Mouse (Mus musculus): ENCODE results near the gene Sh2d1b2.

Gene Sh2d1b2

DNA sequence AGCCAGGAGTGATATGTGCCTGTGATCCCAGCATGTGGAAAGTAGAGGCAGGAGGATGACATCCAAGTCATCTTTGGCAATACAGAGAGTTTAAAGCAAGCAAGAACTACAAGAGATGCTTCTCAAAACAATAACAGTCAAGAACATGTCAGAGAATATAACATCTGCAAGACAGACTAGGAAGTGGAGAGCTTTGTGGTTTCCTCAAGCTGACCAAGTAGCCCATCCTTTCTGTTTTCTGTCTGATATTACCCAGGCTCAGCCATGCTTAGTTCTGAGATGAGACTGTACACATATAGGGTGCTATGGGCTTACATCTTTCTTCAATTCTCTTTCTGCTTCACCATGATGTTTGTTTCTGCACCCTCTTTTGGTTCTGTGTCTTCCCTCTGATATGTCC is 40.7 kb downstream of the Sh2d1b2 start:
- DNase-seq (ENCODE audit: low read depth in 2 of 2, low spot score in 2 of 2): no peak

DNA sequence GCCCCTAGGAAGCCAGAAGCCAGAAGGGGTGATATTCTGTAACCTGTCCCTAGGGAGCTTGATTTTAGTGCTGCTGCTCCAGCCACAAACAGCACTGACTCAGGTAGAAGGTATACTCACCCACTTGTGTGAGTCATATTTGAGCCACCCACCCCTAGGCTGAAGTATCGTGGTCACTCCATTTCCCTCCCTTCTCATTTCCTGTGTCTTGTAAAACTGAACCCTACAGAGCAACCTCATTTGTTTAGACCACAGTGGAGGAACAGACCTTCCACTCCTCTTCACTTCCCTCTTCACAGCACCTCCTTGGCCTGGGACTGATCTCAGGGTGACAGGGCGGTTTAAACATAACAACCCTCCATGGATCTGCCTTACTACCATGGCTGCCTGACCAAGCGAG is 44.5 kb downstream of the Sh2d1b2 start, which contains the start of gene Sh2d1b1:
Gene Sh2d1b1 (plus strand): TSS at position 305 of the 400 bp plus-strand sequence.
- DNase-seq (ENCODE audit: low read depth in 2 of 2, low spot score in 2 of 2): no peak

GRCm38 (mm10) chr1:170282415-170283129 is 50.0 kb downstream of the Sh2d1b2 start:
- DNase-seq (ENCODE audit: low read depth in 2 of 2, low spot score in 2 of 2): no peak

GRCm38 (mm10) chr1:170292239-170292951 is 59.8 kb downstream of the Sh2d1b2 start:
- DNase-seq (ENCODE audit: low read depth in 2 of 2, low spot score in 2 of 2): no peak

- no peak for DNase-seq (ENCODE audit: low read depth in 2 of 2, low spot score in 2 of 2)
Observed at GRCm38 (mm10) chr1:170293257-170293656, 60.7 kb downstream of the Sh2d1b2 start.

DNA sequence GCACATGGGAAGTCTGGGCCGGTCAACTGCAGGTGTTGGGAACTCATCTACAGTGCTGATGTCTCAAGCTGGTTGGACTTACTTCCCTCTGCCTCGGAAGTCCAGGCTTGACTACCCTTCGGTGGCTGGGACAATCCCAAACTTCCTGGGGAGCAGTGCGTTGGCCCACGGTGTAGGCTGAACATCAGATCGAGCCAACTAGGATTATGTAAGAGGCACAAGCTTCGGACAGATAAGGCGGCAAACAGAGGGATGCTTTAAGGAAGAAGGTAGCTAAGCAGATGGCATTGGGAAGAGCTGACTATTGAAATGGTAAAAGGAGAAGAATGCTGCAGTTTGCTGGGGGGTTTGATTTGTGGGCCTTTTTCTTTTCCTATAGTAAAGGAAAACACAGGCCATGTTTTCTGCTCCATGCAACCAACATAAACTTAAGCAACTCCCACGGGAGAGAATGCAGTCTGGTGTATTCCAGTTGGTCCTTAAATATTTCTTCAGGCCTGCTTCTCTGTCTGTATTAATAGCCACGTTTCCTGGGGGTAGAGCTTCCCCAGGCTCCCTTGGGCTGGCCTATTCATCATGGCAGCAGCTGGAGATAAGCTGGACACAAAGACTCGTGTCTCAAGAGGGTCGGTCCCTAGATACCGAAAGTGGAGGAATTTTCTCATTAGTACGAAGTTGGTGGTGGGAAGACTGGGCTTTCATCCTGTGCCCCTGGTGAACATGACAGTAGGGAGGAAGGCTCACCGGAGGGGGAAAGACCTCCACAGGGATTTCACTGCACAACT is 62.4 kb downstream of the Sh2d1b2 start:
- DNase-seq (ENCODE audit: low read depth in 2 of 2, low spot score in 2 of 2): no peak

- DNase-seq (ENCODE audit: low read depth in 2 of 2, low spot score in 2 of 2): no peak
Observed at GRCm38 (mm10) chr1:170299496-170299895, 66.9 kb downstream of the Sh2d1b2 start.

- no peak for DNase-seq (ENCODE audit: low read depth in 2 of 2, low spot score in 2 of 2)
Observed at GRCm38 (mm10) chr1:170301686-170302085, 69.1 kb downstream of the Sh2d1b2 start.

GRCm38 (mm10) chr1:170302456-170302855 is 69.9 kb downstream of the Sh2d1b2 start:
- DNase-seq (ENCODE audit: low read depth in 2 of 2, low spot score in 2 of 2): no peak

- DNase-seq (ENCODE audit: low read depth in 2 of 2, low spot score in 2 of 2): no peak
Observed at GRCm38 (mm10) chr1:170303103-170303502, 70.6 kb downstream of the Sh2d1b2 start.
